Mouse (Mus musculus) right cerebral cortex, adult 18-20 months (tissue): Measurements from ENCODE around the gene Itga10.
"Not testable (repeated sequence)": the region's sequence is repeated elsewhere in the genome, so short reads cannot be mapped to it uniquely, and the experiment has no call there.

ENCODE experiments used
- DNase-seq: peaks from one replicate; pipeline ENCODE4 v3.0.0; 2022; ENCODE audit warnings: mixed read lengths

Gene Itga10

GRCm38 (mm10) chr3:96645018-96645649 lies at the start of gene Itga10:
Gene Itga10, plus strand, starts transcription at chr3:96645584.
- DNase-seq: no peak

GRCm38 (mm10) chr3:96595661-96596060 lies 49.7 kb upstream of the Itga10 start:
- DNase-seq: peak; percentile 72

GRCm38 (mm10) chr3:96596228-96596707 lies 49.1 kb upstream of the Itga10 start, which contains the start of gene Ankrd34a:
Gene Ankrd34a, plus strand, starts transcription at chr3:96596636.
- peak; percentile 87 for DNase-seq

- peak; percentile 40 for DNase-seq
These were observed 48.5 kb upstream of the Itga10 start for GRCm38 (mm10) chr3:96596855-96597254.

- DNase-seq: peak; percentile 48
These were observed 47.9 kb upstream of the Itga10 start for GRCm38 (mm10) chr3:96597435-96597891.

GRCm38 (mm10) chr3:96598156-96599068 lies 47.0 kb upstream of the Itga10 start:
- DNase-seq: peak; percentile 56

- DNase-seq: no peak
These were observed 46.4 kb upstream of the Itga10 start for GRCm38 (mm10) chr3:96599069-96599393.

GRCm38 (mm10) chr3:96599411-96599810 lies 46.0 kb upstream of the Itga10 start:
- no peak for DNase-seq

GRCm38 (mm10) chr3:96600639-96601250 lies 44.6 kb upstream of the Itga10 start, which contains the start of gene Lix1l:
Gene Lix1l, plus strand, starts transcription at chr3:96601149.
- peak; percentile 96 for DNase-seq

GRCm38 (mm10) chr3:96601251-96601787 lies 44.1 kb upstream of the Itga10 start:
- peak; percentile 72 for DNase-seq

GRCm38 (mm10) chr3:96601941-96602703 lies 43.3 kb upstream of the Itga10 start:
- DNase-seq: peak; percentile 28

GRCm38 (mm10) chr3:96602704-96603084 lies 42.7 kb upstream of the Itga10 start:
- no peak for DNase-seq

- DNase-seq: no peak
These were observed 42.1 kb upstream of the Itga10 start for GRCm38 (mm10) chr3:96603311-96603710.

GRCm38 (mm10) chr3:96606007-96606406 lies 39.4 kb upstream of the Itga10 start:
- DNase-seq: not testable (repeated sequence)

- no peak for DNase-seq
These were observed 38.8 kb upstream of the Itga10 start for GRCm38 (mm10) chr3:96606618-96607017.

GRCm38 (mm10) chr3:96617941-96618340 lies 27.4 kb upstream of the Itga10 start:
- DNase-seq: no peak

GRCm38 (mm10) chr3:96623201-96623600 lies 22.2 kb upstream of the Itga10 start:
- DNase-seq: no peak

GRCm38 (mm10) chr3:96629729-96630600 lies 15.4 kb upstream of the Itga10 start, which contains the start of gene Rbm8a:
Gene Rbm8a, plus strand, starts transcription at chr3:96629933.
- DNase-seq: peak; percentile 98

- no peak for DNase-seq
These were observed 13.3 kb upstream of the Itga10 start for GRCm38 (mm10) chr3:96632058-96632457.

- no peak for DNase-seq
These were observed 11.4 kb upstream of the Itga10 start for GRCm38 (mm10) chr3:96634015-96634414.
